ENCODE assay signal across 8 mouse cellular contexts in the genomic region with DNA sequence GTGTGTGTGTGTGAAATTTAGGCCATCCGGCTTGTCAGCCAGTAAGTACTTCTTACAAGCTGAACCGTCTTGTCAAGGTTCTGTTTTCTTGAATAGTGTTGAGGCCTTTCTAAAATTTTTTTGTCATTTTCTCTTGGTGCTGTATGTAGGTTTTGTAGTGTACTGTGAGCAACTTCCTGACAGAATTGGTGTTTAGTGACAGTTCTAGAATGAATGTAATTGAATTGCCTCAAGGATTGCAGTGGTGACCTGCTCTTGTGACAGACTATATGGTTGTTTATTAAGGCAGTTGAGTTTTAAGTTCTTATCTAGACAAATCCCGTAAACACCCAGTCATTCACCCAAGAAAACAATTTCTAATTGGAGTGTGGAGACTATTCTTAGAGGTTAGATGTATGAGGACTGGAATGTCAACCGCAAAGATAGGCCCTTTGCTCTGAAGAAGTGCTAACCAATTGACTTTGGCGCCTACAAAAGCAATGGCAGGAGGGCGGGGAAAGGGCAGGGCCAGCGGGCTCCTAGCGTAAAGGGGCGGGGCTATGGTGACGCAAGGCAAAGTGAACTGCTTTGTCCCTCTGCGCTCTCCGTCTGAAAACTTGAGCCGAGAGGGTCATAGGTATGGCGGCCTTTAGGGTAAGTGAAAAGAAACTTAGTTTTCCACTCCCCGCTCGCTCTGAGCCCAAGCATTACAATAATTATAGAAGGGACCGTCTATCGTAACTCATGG. TPM values are rescaled to one million over a fixed set of nuclear protein-coding genes. Genes with fewer than 3 reads are reported as not detected.
DNase-seq lines count a peak whose midpoint lies in the region; ATAC-seq lines count a peak whose summit lies in the region.

A gene (plus strand): TSS at position 531 of the 727 bp plus-strand sequence.

- peak; percentile 93 for DNase-seq in adipocyte (ENCODE audit: low spot score)
- DNase-seq in embryo, embryonic 10 days (ENCODE audit: low spot score) = peak; percentile 94
- DNase-seq in gastrocnemius, postnatal 10 days = peak; percentile 79
- peak; percentile 90 for DNase-seq in induced T-regulatory cell, adult 2 months (ENCODE audit: low read depth)
- peak; percentile 40 to 80 for DNase-seq in left cerebral cortex, adult 9 months (ENCODE audit: low spot score in 2 of 2)
- DNase-seq in right cerebral cortex, postnatal 14 days = peak; percentile 79
- DNase-seq in urinary bladder, postnatal 36 days (ENCODE audit: low spot score in 2 of 2) = peak; percentile 79 to 85

- ATAC-seq in megakaryocyte progenitor cell, adult 5-6 weeks (replicated peaks; ENCODE audit: poor library complexity) = peak; percentile 100

RNA-seq across cellular contexts. Expression of the gene that starts here (rescaled TPM):
- 10 to 100 TPM; 61.8 to 62.8 TPM for total RNA-seq in gastrocnemius, postnatal 10 days (2021)
- total RNA-seq in megakaryocyte progenitor cell, adult 5-6 weeks (2015) = 30.2 and 30.9 TPM in 2 replicates
- 27.6 and 29.3 TPM in 2 replicates for total RNA-seq in megakaryocyte progenitor cell, adult 5-6 weeks (2017)

Comparison
In these comparisons a context has a peak if more than half of its experiments do, and no peak if none do; other contexts are left out.
1. Peak in every context shown above with its lines: DNase-seq and ATAC-seq.